Mouse (Mus musculus): ENCODE measurements around the gene Camk2n1. TPM values are rescaled to one million over a fixed set of nuclear protein-coding genes. Genes with fewer than 3 reads are reported as not detected.

Gene Camk2n1
- 60.9 TPM for polyA plus RNA-seq (2014; fragmentation: Illumina TruSeq; extraction: RNeasy Lipid Tissue Mini Kit (QIAGEN cat#74804); ENCODE audit: low read depth, low replicate concordance)

GRCm38 (mm10) chr4:138453753-138454570 lies at the start of gene Camk2n1:
Gene Camk2n1 (plus strand): TSS chr4:138454314.

GRCm38 (mm10) chr4:138434347-138435316 lies 19.5 kb upstream of the Camk2n1 start, which contains the start of gene Mul1:
Gene Mul1 (plus strand): TSS chr4:138434671.

Other genes starting within 250 kb of the Camk2n1 start
- 119 TPM for gene Hp1bp3, start 238.0 kb upstream of the Camk2n1 start, polyA plus RNA-seq (2014; fragmentation: Illumina TruSeq; extraction: RNeasy Lipid Tissue Mini Kit (QIAGEN cat#74804); ENCODE audit: low read depth, low replicate concordance)
- gene Sh2d5, start 203.9 kb upstream of the Camk2n1 start, polyA plus RNA-seq (2014; fragmentation: Illumina TruSeq; extraction: RNeasy Lipid Tissue Mini Kit (QIAGEN cat#74804); ENCODE audit: low read depth, low replicate concordance), result 0.28 TPM
- not detected for gene Kif17, start 203.9 kb upstream of the Camk2n1 start, polyA plus RNA-seq (2014; fragmentation: Illumina TruSeq; extraction: RNeasy Lipid Tissue Mini Kit (QIAGEN cat#74804); ENCODE audit: low read depth, low replicate concordance)
- gene Ddost, start 149.6 kb upstream of the Camk2n1 start, polyA plus RNA-seq (2014; fragmentation: Illumina TruSeq; extraction: RNeasy Lipid Tissue Mini Kit (QIAGEN cat#74804); ENCODE audit: low read depth, low replicate concordance), result 22.2 TPM
- gene Pink1, start 128.0 kb upstream of the Camk2n1 start, polyA plus RNA-seq (2014; fragmentation: Illumina TruSeq; extraction: RNeasy Lipid Tissue Mini Kit (QIAGEN cat#74804); ENCODE audit: low read depth, low replicate concordance), result 44.5 TPM
- not detected for gene Cda, start 86.3 kb upstream of the Camk2n1 start, polyA plus RNA-seq (2014; fragmentation: Illumina TruSeq; extraction: RNeasy Lipid Tissue Mini Kit (QIAGEN cat#74804); ENCODE audit: low read depth, low replicate concordance)
- not detected for gene Fam43b, start 57.8 kb upstream of the Camk2n1 start, polyA plus RNA-seq (2014; fragmentation: Illumina TruSeq; extraction: RNeasy Lipid Tissue Mini Kit (QIAGEN cat#74804); ENCODE audit: low read depth, low replicate concordance)
- gene Mul1, start 19.6 kb upstream of the Camk2n1 start, polyA plus RNA-seq (2014; fragmentation: Illumina TruSeq; extraction: RNeasy Lipid Tissue Mini Kit (QIAGEN cat#74804); ENCODE audit: low read depth, low replicate concordance), result 6.3 TPM
- gene Vwa5b1, start 181.6 kb downstream of the Camk2n1 start, polyA plus RNA-seq (2014; fragmentation: Illumina TruSeq; extraction: RNeasy Lipid Tissue Mini Kit (QIAGEN cat#74804); ENCODE audit: low read depth, low replicate concordance), result 0.25 TPM

Data from sigmoid colon, adult 10 weeks (tissue).